In genomic region chr4:35372528-35373212, GRCm38 (mm10) we compare ENCODE assay signal across 8 mouse cellular contexts.
DNase-seq lines count a peak whose midpoint lies in the region; ATAC-seq and TF ChIP-seq lines count a peak whose summit lies in the region.

No protein-coding gene starts in this region.

- TF ChIP-seq CTCF in cerebellum, adult 2 months (IDR thresholded peaks at IDR 0.05; ENCODE audit: borderline replicate concordance, insufficient read depth, low read depth, low read length): peak; percentile 93
- peak; percentile 99 for TF ChIP-seq CTCF in forebrain, postnatal 0 days (IDR thresholded peaks at IDR 0.05; ENCODE audit: low read depth)
- peak; percentile 99 for TF ChIP-seq CTCF in hindbrain, postnatal 0 days (IDR thresholded peaks at IDR 0.05; ENCODE audit: low read depth)

- peak; percentile 91 for ATAC-seq in forebrain, postnatal 0 days
- ATAC-seq in hindbrain, postnatal 0 days: peak; percentile 87

- peak; percentile 71 for DNase-seq in R1 (ENCODE audit: low read depth, low spot score)
- DNase-seq in cerebellum, adult 2 months: peak; percentile 43 to 64
- DNase-seq in forebrain, postnatal 0 days: peak; percentile 94
- DNase-seq in hindbrain, postnatal 0 days (ENCODE audit: low spot score): peak; percentile 94
- peak; percentile 74 to 81 for DNase-seq in layer of hippocampus, postnatal 36 days
- DNase-seq in lung, postnatal 4 days: peak; percentile 40 to 62
- peak; percentile 90 for DNase-seq in right cerebral cortex, postnatal 14 days
- DNase-seq in urinary bladder, postnatal 4 days (ENCODE audit: low spot score in 2 of 2): peak; percentile 42 to 79

- no peak overlapping the region for H3K27ac ChIP-seq in cerebellum, adult 2 months (ENCODE audit: insufficient read depth, low read length)
- no peak overlapping the region for H3K27ac ChIP-seq in forebrain, postnatal 0 days (ENCODE audit: low read depth, low read length)
- H3K27ac ChIP-seq in hindbrain, postnatal 0 days: no peak overlapping the region

- H3K27me3 ChIP-seq in cerebellum, adult 2 months (ENCODE audit: control insufficient read depth, insufficient read depth, low read length): no peaks in the 10 kb centered on the region
- no peaks in the 10 kb centered on the region for H3K27me3 ChIP-seq in forebrain, postnatal 0 days (ENCODE audit: insufficient read depth, low read length)
- H3K27me3 ChIP-seq in hindbrain, postnatal 0 days (ENCODE audit: insufficient read depth, low read length): no peaks in the 10 kb centered on the region

- H3K4me2 ChIP-seq in forebrain, postnatal 0 days (ENCODE audit: low read depth): peak overlapping the region; percentile 32
- H3K4me2 ChIP-seq in hindbrain, postnatal 0 days (ENCODE audit: low read depth, low read length): peak overlapping the region; percentile 38

- no peaks in the 10 kb centered on the region for H3K4me1 ChIP-seq in cerebellum, adult 2 months (ENCODE audit: control insufficient read depth, insufficient read depth, low read length)
- H3K4me1 ChIP-seq in forebrain, postnatal 0 days (ENCODE audit: insufficient read depth): no peaks in the 10 kb centered on the region
- H3K4me1 ChIP-seq in hindbrain, postnatal 0 days (ENCODE audit: insufficient read depth, low read length): 0 out of 2 replicates have a peak, but pooled peaks cover 3% of the 10 kb centered on the region

- 27% methylated on average over 8 of the region's 8 CpGs for WGBS in cerebellum, adult 2 months
- 28% methylated on average over 8 of the region's 8 CpGs for WGBS in forebrain, postnatal 0 days
- 27% methylated on average over 8 of the region's 8 CpGs for WGBS in hindbrain, postnatal 0 days

- no peak overlapping the region for H3K9ac ChIP-seq in forebrain, postnatal 0 days
- no peak overlapping the region for H3K9ac ChIP-seq in hindbrain, postnatal 0 days (replicated peaks; ENCODE audit: low read length)

- H3K36me3 ChIP-seq in forebrain, postnatal 0 days (ENCODE audit: insufficient read depth): no peaks in the 10 kb centered on the region
- H3K36me3 ChIP-seq in hindbrain, postnatal 0 days (ENCODE audit: insufficient read depth, low read length): no peaks in the 10 kb centered on the region

- H3K9me3 ChIP-seq in forebrain, postnatal 0 days (ENCODE audit: low read length): no peaks in the 10 kb centered on the region
- H3K9me3 ChIP-seq in hindbrain, postnatal 0 days (ENCODE audit: low read length): no peaks in the 10 kb centered on the region

- H3K4me3 ChIP-seq in cerebellum, adult 2 months (replicated peaks; ENCODE audit: insufficient read depth, low read depth, low read length): no peak overlapping the region
- H3K4me3 ChIP-seq in forebrain, postnatal 0 days (ENCODE audit: low read depth, low read length): no peak overlapping the region
- H3K4me3 ChIP-seq in hindbrain, postnatal 0 days (ENCODE audit: low read length): no peak overlapping the region

- TF ChIP-seq POLR2A in cerebellum, adult 2 months (IDR thresholded peaks at IDR 0.05; ENCODE audit: borderline replicate concordance, insufficient read depth, low read length): no peak
